Mouse (Mus musculus) limb, embryonic 10.5 days (tissue): ENCODE data around the gene Gm12166. TPM values are rescaled to one million over a fixed set of nuclear protein-coding genes. Genes with fewer than 3 reads are reported as not detected.
A peak's percentile ranks its signal among the peaks of the same experiment; 100 is the strongest.

Experiments
- DNase-seq: peaks from one replicate; pipeline ENCODE4 v3.0.0-alpha.2; 2017; ENCODE audit warnings: low spot score
- H3K27ac ChIP-seq: fragments of 300-500 bp; sonication (generic); 2 replicates; pipeline ENCODE4 v1.5.1; 2016; ENCODE audit warnings: mild to moderate bottlenecking
- H3K27me3 ChIP-seq: fragments of 300-500 bp; sonication (generic); 2 replicates; pipeline ENCODE4 v1.6.1; 2016; ENCODE audit warnings: low read depth, mild to moderate bottlenecking; ENCODE audit not compliant: poor library complexity, severe bottlenecking
- H3K36me3 ChIP-seq: fragments of 300-500 bp; sonication (generic); 2 replicates; pipeline ENCODE4 v1.6.1; 2016; ENCODE audit warnings: mild to moderate bottlenecking, moderate library complexity
- H3K4me1 ChIP-seq: fragments of 300-500 bp; sonication (generic); 2 replicates; pipeline ENCODE4 v1.6.1; 2016
- H3K4me3 ChIP-seq: fragments of 300-500 bp; sonication (generic); 2 replicates; pipeline ENCODE4 v1.5.1; 2016; ENCODE audit warnings: mild to moderate bottlenecking, moderate library complexity
- H3K9me3 ChIP-seq: fragments of 300-500 bp; sonication (generic); replicated peaks from 2 replicates; pipeline ENCODE4 v1.6.1; 2016; ENCODE audit warnings: mild to moderate bottlenecking
- WGBS: fragments of 180-500 bp; shearing (Covaris S2); methylation state at CpG from one replicate; pipeline ENCODE4 v1.1.7; 2016; 5-methylcytosine and 5-hydroxymethylcytosine counted together
- polyA plus RNA-seq: library from polyadenylated mRNA; unstranded; fragments of >200 nt; fragmentation: Nextera tagmentation; extraction: Ambion mirVana; gene quantifications from 2 replicates; pipeline ENCODE4 v1.2.1, GENCODE M21; 2016

The Gm12166 gene
- polyA plus RNA-seq, 1 experiment from 2014 or later = 2.9 TPM

GRCm38 (mm10) chr11:46083835-46084444 is 31.8 kb upstream of the Gm12166 start:
- H3K9me3 ChIP-seq = no peaks in the 10 kb centered on the region
- DNase-seq = no peak
- H3K27me3 ChIP-seq = no peaks in the 10 kb centered on the region
- peaks cover 9% of the 10 kb centered on the region; the same call in 1 of the 2 replicates for H3K36me3 ChIP-seq
- no peak overlapping the region for H3K4me3 ChIP-seq
- H3K27ac ChIP-seq = no peak overlapping the region
- peaks cover 14% of the 10 kb centered on the region for H3K4me1 ChIP-seq
- WGBS = 83% methylated on average over 11 of the region's 11 CpGs

- DNase-seq = no peak
- H3K36me3 ChIP-seq = peaks cover 14% of the 10 kb centered on the region; the same call in 1 of the 2 replicates
- no peak overlapping the region for H3K27ac ChIP-seq
- no peak overlapping the region for H3K4me3 ChIP-seq
- H3K9me3 ChIP-seq = no peaks in the 10 kb centered on the region
- peaks cover 9% of the 10 kb centered on the region for H3K4me1 ChIP-seq
- WGBS = 86% methylated on average over 3 of the region's 3 CpGs
- no peaks in the 10 kb centered on the region for H3K27me3 ChIP-seq
These were observed 31.3 kb upstream of the Gm12166 start for GRCm38 (mm10) chr11:46083405-46083804.

GRCm38 (mm10) chr11:46081075-46081474 is 29.0 kb upstream of the Gm12166 start:
- 94% methylated on average over 2 of the region's 2 CpGs for WGBS
- H3K4me1 ChIP-seq = peaks cover 5% of the 10 kb centered on the region; the same call in 1 of the 2 replicates
- no peaks in the 10 kb centered on the region for H3K9me3 ChIP-seq
- H3K4me3 ChIP-seq = no peak overlapping the region
- peaks cover 34% of the 10 kb centered on the region for H3K36me3 ChIP-seq
- no peak overlapping the region for H3K27ac ChIP-seq
- no peak for DNase-seq
- H3K27me3 ChIP-seq = no peaks in the 10 kb centered on the region

- Histone ChIP-seq H3K4me1 (peaks cover 12% of the 10 kb centered on the region), H3K36me3 (peaks cover 30% of the 10 kb centered on the region), H3K27ac (no peak overlapping the region), H3K9me3 (no peaks in the 10 kb centered on the region), H3K27me3 (no peaks in the 10 kb centered on the region), H3K4me3 (no peak overlapping the region)
- 87% methylated on average over 7 of the region's 7 CpGs for WGBS
- no peak for DNase-seq
These were observed 25.7 kb upstream of the Gm12166 start for GRCm38 (mm10) chr11:46077732-46078375.

GRCm38 (mm10) chr11:46077304-46077703 is 25.2 kb upstream of the Gm12166 start:
- no peak for DNase-seq
- H3K4me1 ChIP-seq = peaks cover 18% of the 10 kb centered on the region
- no peaks in the 10 kb centered on the region for H3K27me3 ChIP-seq
- H3K36me3 ChIP-seq = peaks cover 30% of the 10 kb centered on the region
- 96% methylated on average over 5 of the region's 5 CpGs for WGBS
- H3K27ac ChIP-seq = no peak overlapping the region
- H3K4me3 ChIP-seq = no peak overlapping the region
- H3K9me3 ChIP-seq = no peaks in the 10 kb centered on the region

- Histone ChIP-seq H3K4me3 (no peak overlapping the region), H3K9me3 (no peaks in the 10 kb centered on the region), H3K27ac (no peak overlapping the region), H3K27me3 (no peaks in the 10 kb centered on the region), H3K4me1 (peaks cover 24% of the 10 kb centered on the region), H3K36me3 (peaks cover 30% of the 10 kb centered on the region)
- no peak for DNase-seq
- WGBS = 91% methylated on average over 11 of the region's 11 CpGs
These were observed 24.5 kb upstream of the Gm12166 start for GRCm38 (mm10) chr11:46076442-46077158.

GRCm38 (mm10) chr11:46075507-46075906 is 23.4 kb upstream of the Gm12166 start:
- H3K27me3 ChIP-seq = no peaks in the 10 kb centered on the region
- peaks cover 31% of the 10 kb centered on the region for H3K36me3 ChIP-seq
- DNase-seq = no peak
- H3K4me3 ChIP-seq = no peak overlapping the region
- no peaks in the 10 kb centered on the region for H3K9me3 ChIP-seq
- no peak overlapping the region for H3K27ac ChIP-seq
- WGBS = 93% methylated on average over 3 of the region's 3 CpGs
- H3K4me1 ChIP-seq = peaks cover 33% of the 10 kb centered on the region

GRCm38 (mm10) chr11:46073850-46074688 is 21.9 kb upstream of the Gm12166 start:
- peak overlapping the region; percentile 25; the same call in 1 of the 2 replicates for H3K27ac ChIP-seq
- H3K4me1 ChIP-seq = peaks cover 46% of the 10 kb centered on the region
- peaks cover 29% of the 10 kb centered on the region for H3K36me3 ChIP-seq

GRCm38 (mm10) chr11:46073061-46073849 is 21.1 kb upstream of the Gm12166 start:
- no peak for DNase-seq
- peaks cover 52% of the 10 kb centered on the region for H3K4me1 ChIP-seq
- H3K27me3 ChIP-seq = no peaks in the 10 kb centered on the region
- no peak overlapping the region for H3K4me3 ChIP-seq
- H3K27ac ChIP-seq = peak overlapping the region; percentile 25; the same call in 1 of the 2 replicates
- peaks cover 24% of the 10 kb centered on the region for H3K36me3 ChIP-seq
- WGBS = 66% methylated on average over 15 of the region's 15 CpGs
- no peaks in the 10 kb centered on the region for H3K9me3 ChIP-seq

More at GRCm38 (mm10) chr11:46073850-46074688, 21.9 kb upstream of the Gm12166 start:
- 90% methylated on average over 17 of the region's 17 CpGs for WGBS
- Histone ChIP-seq H3K4me3 (no peak overlapping the region), H3K27me3 (no peaks in the 10 kb centered on the region), H3K9me3 (no peaks in the 10 kb centered on the region)
- no peak for DNase-seq

- Histone ChIP-seq H3K27me3 (no peaks in the 10 kb centered on the region), H3K4me1 (peaks cover 52% of the 10 kb centered on the region), H3K4me3 (no peak overlapping the region), H3K27ac (peak overlapping the region; percentile 47; the same call in 1 of the 2 replicates), H3K9me3 (no peaks in the 10 kb centered on the region), H3K36me3 (peaks cover 19% of the 10 kb centered on the region)
- WGBS = 64% methylated on average over 8 of the region's 8 CpGs
- no peak for DNase-seq
These were observed 20.4 kb upstream of the Gm12166 start for GRCm38 (mm10) chr11:46072466-46073060.

GRCm38 (mm10) chr11:46070789-46071188 is 18.7 kb upstream of the Gm12166 start:
- H3K27me3 ChIP-seq = no peaks in the 10 kb centered on the region
- WGBS = 74% methylated on average over 8 of the region's 8 CpGs
- peak overlapping the region; percentile 9; the same call in 1 of the 2 replicates for H3K27ac ChIP-seq
- DNase-seq = no peak
- H3K4me3 ChIP-seq = no peak overlapping the region
- H3K4me1 ChIP-seq = peaks cover 57% of the 10 kb centered on the region
- no peaks in the 10 kb centered on the region for H3K9me3 ChIP-seq
- peaks cover 14% of the 10 kb centered on the region for H3K36me3 ChIP-seq
